Mouse (Mus musculus): ENCODE results near the gene Jag2. TPM values are rescaled to one million over a fixed set of nuclear protein-coding genes. Genes with fewer than 3 reads are reported as not detected.

The Jag2 gene
- total and polyA plus RNA-seq, 2 experiments: under 0.01 to 0.13 TPM

- H3K4me3 ChIP-seq (ENCODE audit: insufficient read depth, low read depth, low read length): no peak overlapping the region
- no peak overlapping the region for H3K9ac ChIP-seq (ENCODE audit: low read depth, low read length)
- H3K27ac ChIP-seq (replicated peaks; ENCODE audit: insufficient read depth, low read depth, low read length): no peak overlapping the region
- no peaks in the 10 kb centered on the region for H3K27me3 ChIP-seq (ENCODE audit: control insufficient read depth, insufficient read depth, low read length)
- TF ChIP-seq POLR2A (IDR thresholded peaks at IDR 0.05; ENCODE audit: extremely low read depth, insufficient read depth, low read length): no peak
- TF ChIP-seq CTCF (IDR thresholded peaks at IDR 0.05; ENCODE audit: low read depth, low read length): no peak
- no peak for DNase-seq (ENCODE audit: extremely low read depth, low read depth, low spot score)
- H3K4me1 ChIP-seq (ENCODE audit: control insufficient read depth, insufficient read depth, low read length): no peaks in the 10 kb centered on the region
- H3K79me2 ChIP-seq (ENCODE audit: control insufficient read depth, insufficient read depth, low read length): no peaks in the 10 kb centered on the region
- no peaks in the 10 kb centered on the region for H3K36me3 ChIP-seq (ENCODE audit: control insufficient read depth, insufficient read depth, low read length)
- 73% methylated on average over 11 of the region's 11 CpGs for WGBS
Measured at GRCm38 (mm10) chr12:112917486-112917885, 12.1 kb downstream of the Jag2 start.

- Histone ChIP-seq H3K4me1 (ENCODE audit: control insufficient read depth, insufficient read depth, low read length) (no peaks in the 10 kb centered on the region), H3K4me3 (ENCODE audit: insufficient read depth, low read depth, low read length) (no peak overlapping the region), H3K36me3 (ENCODE audit: control insufficient read depth, insufficient read depth, low read length) (no peaks in the 10 kb centered on the region), H3K27ac (replicated peaks; ENCODE audit: insufficient read depth, low read depth, low read length) (no peak overlapping the region), H3K79me2 (ENCODE audit: control insufficient read depth, insufficient read depth, low read length) (no peaks in the 10 kb centered on the region), H3K9ac (ENCODE audit: low read depth, low read length) (no peak overlapping the region), H3K27me3 (ENCODE audit: control insufficient read depth, insufficient read depth, low read length) (no peaks in the 10 kb centered on the region)
- TF ChIP-seq POLR2A (IDR thresholded peaks at IDR 0.05; ENCODE audit: extremely low read depth, insufficient read depth, low read length) (no peak), CTCF (IDR thresholded peaks at IDR 0.05; ENCODE audit: low read depth, low read length) (no peak)
- no peak for DNase-seq (ENCODE audit: extremely low read depth, low read depth, low spot score)
- WGBS: 87% methylated on average over 16 of the region's 16 CpGs
Measured at GRCm38 (mm10) chr12:112916698-112917400, 12.7 kb downstream of the Jag2 start.

- Histone ChIP-seq H3K79me2 (ENCODE audit: control insufficient read depth, insufficient read depth, low read length) (no peaks in the 10 kb centered on the region), H3K36me3 (ENCODE audit: control insufficient read depth, insufficient read depth, low read length) (no peaks in the 10 kb centered on the region), H3K9ac (ENCODE audit: low read depth, low read length) (no peak overlapping the region), H3K27ac (replicated peaks; ENCODE audit: insufficient read depth, low read depth, low read length) (no peak overlapping the region), H3K4me3 (ENCODE audit: insufficient read depth, low read depth, low read length) (no peak overlapping the region), H3K27me3 (ENCODE audit: control insufficient read depth, insufficient read depth, low read length) (no peaks in the 10 kb centered on the region), H3K4me1 (ENCODE audit: control insufficient read depth, insufficient read depth, low read length) (no peaks in the 10 kb centered on the region)
- TF ChIP-seq CTCF (IDR thresholded peaks at IDR 0.05; ENCODE audit: low read depth, low read length) (no peak), POLR2A (IDR thresholded peaks at IDR 0.05; ENCODE audit: extremely low read depth, insufficient read depth, low read length) (no peak)
- 85% methylated on average over 13 of the region's 13 CpGs for WGBS
- DNase-seq (ENCODE audit: extremely low read depth, low read depth, low spot score): no peak
Measured at GRCm38 (mm10) chr12:112915587-112915986, 14.0 kb downstream of the Jag2 start.

GRCm38 (mm10) chr12:112914527-112914926 lies 15.0 kb downstream of the Jag2 start:
- TF ChIP-seq CTCF (IDR thresholded peaks at IDR 0.05; ENCODE audit: low read depth, low read length): no peak
- TF ChIP-seq POLR2A (IDR thresholded peaks at IDR 0.05; ENCODE audit: extremely low read depth, insufficient read depth, low read length): no peak
- no peaks in the 10 kb centered on the region for H3K4me1 ChIP-seq (ENCODE audit: control insufficient read depth, insufficient read depth, low read length)
- H3K36me3 ChIP-seq (ENCODE audit: control insufficient read depth, insufficient read depth, low read length): no peaks in the 10 kb centered on the region
- DNase-seq (ENCODE audit: extremely low read depth, low read depth, low spot score): no peak
- no peaks in the 10 kb centered on the region for H3K27me3 ChIP-seq (ENCODE audit: control insufficient read depth, insufficient read depth, low read length)
- no peak overlapping the region for H3K9ac ChIP-seq (ENCODE audit: low read depth, low read length)
- no peak overlapping the region for H3K4me3 ChIP-seq (ENCODE audit: insufficient read depth, low read depth, low read length)
- WGBS: 74% methylated on average over 11 of the region's 11 CpGs
- no peak overlapping the region for H3K27ac ChIP-seq (replicated peaks; ENCODE audit: insufficient read depth, low read depth, low read length)
- no peaks in the 10 kb centered on the region for H3K79me2 ChIP-seq (ENCODE audit: control insufficient read depth, insufficient read depth, low read length)

- Histone ChIP-seq H3K27ac (replicated peaks; ENCODE audit: insufficient read depth, low read depth, low read length) (no peak overlapping the region), H3K9ac (ENCODE audit: low read depth, low read length) (no peak overlapping the region), H3K79me2 (ENCODE audit: control insufficient read depth, insufficient read depth, low read length) (no peaks in the 10 kb centered on the region), H3K27me3 (ENCODE audit: control insufficient read depth, insufficient read depth, low read length) (no peaks in the 10 kb centered on the region), H3K4me1 (ENCODE audit: control insufficient read depth, insufficient read depth, low read length) (no peaks in the 10 kb centered on the region), H3K4me3 (ENCODE audit: insufficient read depth, low read depth, low read length) (no peak overlapping the region), H3K36me3 (ENCODE audit: control insufficient read depth, insufficient read depth, low read length) (no peaks in the 10 kb centered on the region)
- no peak for DNase-seq (ENCODE audit: extremely low read depth, low read depth, low spot score)
- no peak for TF ChIP-seq CTCF (IDR thresholded peaks at IDR 0.05; ENCODE audit: low read depth, low read length)
- TF ChIP-seq POLR2A (IDR thresholded peaks at IDR 0.05; ENCODE audit: extremely low read depth, insufficient read depth, low read length): no peak
- WGBS: 88% methylated on average over 28 of the region's 28 CpGs
Measured at GRCm38 (mm10) chr12:112912951-112913745, 16.4 kb downstream of the Jag2 start.

- Histone ChIP-seq H3K27me3 (ENCODE audit: control insufficient read depth, insufficient read depth, low read length) (no peaks in the 10 kb centered on the region), H3K4me1 (ENCODE audit: control insufficient read depth, insufficient read depth, low read length) (no peaks in the 10 kb centered on the region), H3K27ac (replicated peaks; ENCODE audit: insufficient read depth, low read depth, low read length) (no peak overlapping the region), H3K4me3 (ENCODE audit: insufficient read depth, low read depth, low read length) (no peak overlapping the region), H3K79me2 (ENCODE audit: control insufficient read depth, insufficient read depth, low read length) (no peaks in the 10 kb centered on the region), H3K9ac (ENCODE audit: low read depth, low read length) (no peak overlapping the region), H3K36me3 (ENCODE audit: control insufficient read depth, insufficient read depth, low read length) (no peaks in the 10 kb centered on the region)
- TF ChIP-seq POLR2A (IDR thresholded peaks at IDR 0.05; ENCODE audit: extremely low read depth, insufficient read depth, low read length): no peak
- TF ChIP-seq CTCF (IDR thresholded peaks at IDR 0.05; ENCODE audit: low read depth, low read length): no peak
- WGBS: 91% methylated on average over 17 of the region's 17 CpGs
- no peak for DNase-seq (ENCODE audit: extremely low read depth, low read depth, low spot score)
Measured at GRCm38 (mm10) chr12:112911701-112912100, 17.9 kb downstream of the Jag2 start.
